Mouse (Mus musculus) lung, postnatal 0 days (tissue): ENCODE results near the gene Sox14. TPM values are rescaled to one million over a fixed set of nuclear protein-coding genes. Genes with fewer than 3 reads are reported as not detected.
A peak's percentile ranks its signal among the peaks of the same experiment; 100 is the strongest.

Experiments
- ATAC-seq: fragments of 200-750 bp; cut with Nextera tagmentation; 2 replicates; pipeline ENCODE4 v1.8.0; 2017; ENCODE audit warnings: moderate library complexity
- DNase-seq: peaks from one replicate; pipeline ENCODE4 v3.0.0-alpha.2; 2016; ENCODE audit warnings: low spot score
- H3K27ac ChIP-seq: fragments of 300-500 bp; sonication (generic); 2 replicates; pipeline ENCODE4 v1.5.1; 2014; ENCODE audit warnings: antibody characterized with exemption, mild to moderate bottlenecking, low read length, mixed read lengths
- H3K27me3 ChIP-seq: fragments of 300-500 bp; sonication (generic); replicated peaks from 2 replicates; pipeline ENCODE4 v1.6.1; 2014; ENCODE audit warnings: low read length, mixed read lengths; ENCODE audit not compliant: insufficient read depth
- H3K36me3 ChIP-seq: fragments of 300-500 bp; sonication (generic); 2 replicates; pipeline ENCODE4 v1.6.1; 2014; ENCODE audit warnings: low read length, mixed read lengths; ENCODE audit not compliant: insufficient read depth
- H3K4me1 ChIP-seq: fragments of 300-500 bp; sonication (generic); 2 replicates; pipeline ENCODE4 v1.6.1; 2014; ENCODE audit warnings: antibody characterized with exemption, low read depth, low read length, mixed read lengths; ENCODE audit not compliant: insufficient read depth
- H3K4me2 ChIP-seq: fragments of 300-500 bp; sonication (generic); replicated peaks from 2 replicates; pipeline ENCODE4 v1.6.1; 2014; ENCODE audit warnings: low read depth, mild to moderate bottlenecking, low read length, moderate library complexity, mixed read lengths
- H3K4me3 ChIP-seq: fragments of 300-500 bp; sonication (generic); 2 replicates; pipeline ENCODE4 v1.5.1; 2014; ENCODE audit warnings: low read depth, low read length
- H3K9ac ChIP-seq: fragments of 300-500 bp; sonication (generic); replicated peaks from 2 replicates; pipeline ENCODE4 v1.6.1; 2014; ENCODE audit warnings: low read depth, mild to moderate bottlenecking
- H3K9me3 ChIP-seq: fragments of 300-500 bp; sonication (generic); 2 replicates; pipeline ENCODE4 v1.6.1; 2016; ENCODE audit warnings: low read length, mixed read lengths
- CTCF ChIP-seq: IDR thresholded peaks from 2 replicates; pipeline ENCODE4 v1.5.1; 2016; ENCODE audit warnings: antibody characterized with exemption, mild to moderate bottlenecking
- EP300 ChIP-seq: IDR thresholded peaks from 2 replicates; pipeline ENCODE4 v1.6.1; 2016; ENCODE audit warnings: antibody characterized with exemption, mild to moderate bottlenecking, control low read depth
- WGBS: fragments of 180-500 bp; shearing (Covaris S2); extraction: QIAGEN DNeasy Blood & Tissue Kit; methylation state at CpG from one replicate; pipeline ENCODE4 v1.1.7; 2014; 5-methylcytosine and 5-hydroxymethylcytosine counted together
- polyA plus RNA-seq: library from polyadenylated mRNA; unstranded; fragments of >200 nt; fragmentation: Nextera tagmentation; extraction: Ambion mirVana; gene quantifications from 2 replicates; pipeline ENCODE4 v1.2.1, GENCODE M21; 2015

The Sox14 gene
- polyA plus RNA-seq, 1 experiment from 2014 or later: not detected

GRCm38 (mm10) chr9:99874735-99875617 is 994 bp downstream of the Sox14 start:
- H3K4me2 ChIP-seq: peak overlapping the region; percentile 40; the same call in 1 of the 2 replicates
- 5% methylated on average over 49 of the region's 52 CpGs for WGBS

DNA sequence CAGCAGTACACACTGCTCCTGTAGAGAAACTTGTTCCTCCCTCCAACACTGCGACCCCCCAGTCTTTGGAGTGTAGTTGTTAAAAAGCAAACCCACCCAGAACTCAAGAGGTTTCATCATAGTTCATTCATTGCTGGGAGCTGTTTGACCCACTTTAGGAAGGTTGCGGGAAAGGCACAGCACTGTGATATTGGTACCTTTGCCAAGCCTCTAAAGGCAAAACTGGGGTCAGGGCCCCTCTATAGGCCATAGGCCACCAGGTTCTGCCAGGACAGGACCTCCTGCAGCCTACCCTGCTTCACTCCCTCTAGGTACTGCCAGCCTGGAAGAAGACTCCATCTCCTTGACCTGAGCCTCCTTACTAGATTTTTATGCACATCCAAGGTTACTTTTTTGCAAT is 2.2 kb downstream of the Sox14 start:
- no peak for ATAC-seq
- H3K4me1 ChIP-seq: no peaks in the 10 kb centered on the region; the same call in 1 of the 2 replicates
- WGBS: 8% methylated on average over 2 of the region's 2 CpGs

More at GRCm38 (mm10) chr9:99874735-99875617, 994 bp downstream of the Sox14 start:
- Histone ChIP-seq H3K27me3 (peaks cover 91% of the 10 kb centered on the region), H3K4me3 (peak overlapping the region; percentile 23; the same call in 1 of the 2 replicates), H3K27ac (no peak overlapping the region), H3K9me3 (no peaks in the 10 kb centered on the region), H3K36me3 (no peaks in the 10 kb centered on the region), H3K9ac (no peak overlapping the region), H3K4me1 (no peaks in the 10 kb centered on the region)
- ATAC-seq: no peak
- TF ChIP-seq CTCF (no peak), EP300 (no peak)
- DNase-seq: no peak

DNA sequence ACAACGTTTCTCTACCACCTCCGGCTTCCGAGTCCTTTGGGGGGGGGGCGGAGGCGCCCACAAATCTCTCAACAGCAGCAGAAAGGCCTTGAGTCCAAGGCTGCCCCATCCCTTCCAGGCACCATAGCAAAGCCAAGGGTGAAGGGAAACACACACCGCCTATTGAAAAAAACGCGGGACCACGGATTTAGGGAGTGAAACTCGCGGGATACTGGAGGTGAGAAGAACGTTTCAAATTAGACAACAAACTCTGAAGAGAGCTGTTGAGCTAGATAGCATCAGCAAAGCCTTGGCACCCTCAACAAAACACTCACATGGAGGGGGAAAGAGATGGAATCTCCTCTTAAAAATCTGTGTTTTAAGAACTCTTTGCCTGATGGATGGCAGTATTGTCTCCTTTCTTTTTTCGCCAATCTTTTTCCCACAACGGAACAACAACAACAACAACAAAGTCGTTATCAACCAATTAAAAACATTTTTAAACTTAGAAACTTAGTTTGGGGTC is 2.8 kb downstream of the Sox14 start:
- no peak for TF ChIP-seq EP300
- no peak for TF ChIP-seq CTCF
- no peak for ATAC-seq
- no peak for DNase-seq
- no peaks in the 10 kb centered on the region for H3K9me3 ChIP-seq
- no peaks in the 10 kb centered on the region; the same call in 1 of the 2 replicates for H3K4me1 ChIP-seq
- peaks cover 89% of the 10 kb centered on the region for H3K27me3 ChIP-seq
- H3K9ac ChIP-seq: no peak overlapping the region
- no peak overlapping the region for H3K27ac ChIP-seq
- H3K4me3 ChIP-seq: no peak overlapping the region
- WGBS: 3% methylated on average over 15 of the region's 15 CpGs
- no peaks in the 10 kb centered on the region for H3K36me3 ChIP-seq
- H3K4me2 ChIP-seq: no peak overlapping the region

More for the DNA sequence above, 2.2 kb downstream of the Sox14 start:
- no peaks in the 10 kb centered on the region for H3K36me3 ChIP-seq
- H3K4me2 ChIP-seq: no peak overlapping the region
- H3K27ac ChIP-seq: no peak overlapping the region
- H3K27me3 ChIP-seq: peaks cover 91% of the 10 kb centered on the region
- DNase-seq: no peak
- no peak overlapping the region for H3K4me3 ChIP-seq
- TF ChIP-seq EP300: no peak
- no peak for TF ChIP-seq CTCF
- H3K9ac ChIP-seq: no peak overlapping the region
- H3K9me3 ChIP-seq: no peaks in the 10 kb centered on the region

GRCm38 (mm10) chr9:99872204-99873115 is 3.5 kb downstream of the Sox14 start:
- Histone ChIP-seq H3K27ac (no peak overlapping the region), H3K4me3 (no peak overlapping the region), H3K4me2 (no peak overlapping the region), H3K9me3 (no peaks in the 10 kb centered on the region), H3K4me1 (no peaks in the 10 kb centered on the region; the same call in 1 of the 2 replicates), H3K36me3 (no peaks in the 10 kb centered on the region), H3K27me3 (peaks cover 87% of the 10 kb centered on the region), H3K9ac (no peak overlapping the region)
- 1% methylated on average over 31 of the region's 31 CpGs for WGBS
- TF ChIP-seq CTCF (no peak), EP300 (no peak)
- ATAC-seq: no peak
- no peak for DNase-seq

DNA sequence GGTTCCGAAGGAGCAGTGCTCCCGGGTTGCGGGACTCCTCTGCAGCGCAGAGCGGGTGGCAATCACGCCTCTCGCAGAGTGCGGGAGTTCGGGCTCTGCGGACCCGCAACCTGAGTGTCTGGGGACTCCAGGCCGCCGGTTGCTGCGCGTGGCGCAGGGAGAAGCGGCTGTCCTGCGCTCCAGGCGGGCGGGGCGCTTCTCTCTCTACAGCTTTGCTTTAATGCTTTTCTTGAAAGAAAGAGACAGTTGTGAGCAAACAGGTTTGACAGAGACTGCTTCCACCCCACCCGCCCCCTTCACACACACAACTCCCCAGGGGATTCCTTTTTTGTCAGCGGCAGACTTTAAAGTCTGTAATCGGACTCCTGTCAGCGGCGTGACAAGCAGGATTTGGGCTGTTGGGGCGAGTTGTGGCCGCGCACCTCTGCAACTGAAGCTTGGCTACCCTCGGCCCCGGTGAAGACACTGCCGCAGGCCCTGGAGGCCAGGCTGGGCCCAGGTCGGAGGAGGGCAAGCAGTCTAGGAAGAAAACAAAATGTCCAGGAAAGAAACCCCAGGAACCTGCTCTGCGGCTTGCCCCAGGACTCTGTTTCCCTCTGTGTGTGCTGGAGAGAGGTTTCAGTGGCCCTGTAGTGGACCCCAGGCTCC is 4.3 kb downstream of the Sox14 start:
- 2% methylated on average over 33 of the region's 34 CpGs for WGBS

More for the DNA sequence above, 4.3 kb downstream of the Sox14 start:
- no peak overlapping the region for H3K27ac ChIP-seq
- no peaks in the 10 kb centered on the region for H3K36me3 ChIP-seq
- no peak overlapping the region for H3K4me3 ChIP-seq
- DNase-seq: no peak
- H3K27me3 ChIP-seq: peaks cover 80% of the 10 kb centered on the region
- TF ChIP-seq CTCF: no peak
- no peak for TF ChIP-seq EP300
- H3K9ac ChIP-seq: no peak overlapping the region
- ATAC-seq: no peak
- no peak overlapping the region for H3K4me2 ChIP-seq
- no peaks in the 10 kb centered on the region; the same call in 1 of the 2 replicates for H3K4me1 ChIP-seq
- H3K9me3 ChIP-seq: no peaks in the 10 kb centered on the region
